Mouse (Mus musculus): Measurements from ENCODE around the gene Sgsm1.

- TF ChIP-seq MAX (IDR thresholded peaks at IDR 0.05) = no peak
- no peak for TF ChIP-seq CTCF (IDR thresholded peaks at IDR 0.05; ENCODE audit: control insufficient read depth, insufficient read depth, insufficient read length)
- TF ChIP-seq CEBPB (IDR thresholded peaks at IDR 0.05; ENCODE audit: low read depth) = no peak
- TF ChIP-seq MYOD1 (IDR thresholded peaks at IDR 0.05; ENCODE audit: control insufficient read depth, insufficient read length, low read depth) = no peak
- no peak for TF ChIP-seq USF1 (IDR thresholded peaks at IDR 0.05; ENCODE audit: low read depth)
These were observed 14.8 kb downstream of the Sgsm1 start for GRCm38 (mm10) chr5:113295791-113296190.
